Mouse (Mus musculus) cerebellum, postnatal 4 days (tissue): ENCODE results near the gene Adgrf1.
"Not testable (repeated sequence)": the region's sequence is repeated elsewhere in the genome, so short reads cannot be mapped to it uniquely, and the experiment has no call there.

Experiments
- DNase-seq, 2 experiments: peaks; one replicate each; pipeline ENCODE4 v3.0.0; 2022; ENCODE audit warnings: low spot score in 2 of 2, mixed read lengths in 1 of 2

Gene Adgrf1

DNA sequence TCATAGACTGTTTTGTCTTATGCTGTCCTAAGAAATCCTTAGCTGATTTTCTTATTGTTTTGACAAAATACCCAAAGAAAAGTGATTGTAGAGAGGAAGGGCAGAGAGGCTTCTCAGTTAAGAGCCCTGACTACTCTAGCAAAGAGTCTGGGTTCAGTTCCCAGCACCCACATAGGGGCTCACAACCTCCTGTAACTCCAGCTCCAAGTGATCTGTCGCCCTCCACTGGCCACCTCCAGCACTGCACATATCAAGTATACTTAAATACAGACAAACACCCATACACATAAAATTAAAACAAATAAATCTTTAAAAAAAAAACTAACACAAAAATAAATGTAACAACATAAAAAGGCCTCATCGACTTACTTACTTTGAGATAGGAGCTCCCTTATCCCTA lies 3.5 kb upstream of the Adgrf1 start:
- no peak for DNase-seq

DNA sequence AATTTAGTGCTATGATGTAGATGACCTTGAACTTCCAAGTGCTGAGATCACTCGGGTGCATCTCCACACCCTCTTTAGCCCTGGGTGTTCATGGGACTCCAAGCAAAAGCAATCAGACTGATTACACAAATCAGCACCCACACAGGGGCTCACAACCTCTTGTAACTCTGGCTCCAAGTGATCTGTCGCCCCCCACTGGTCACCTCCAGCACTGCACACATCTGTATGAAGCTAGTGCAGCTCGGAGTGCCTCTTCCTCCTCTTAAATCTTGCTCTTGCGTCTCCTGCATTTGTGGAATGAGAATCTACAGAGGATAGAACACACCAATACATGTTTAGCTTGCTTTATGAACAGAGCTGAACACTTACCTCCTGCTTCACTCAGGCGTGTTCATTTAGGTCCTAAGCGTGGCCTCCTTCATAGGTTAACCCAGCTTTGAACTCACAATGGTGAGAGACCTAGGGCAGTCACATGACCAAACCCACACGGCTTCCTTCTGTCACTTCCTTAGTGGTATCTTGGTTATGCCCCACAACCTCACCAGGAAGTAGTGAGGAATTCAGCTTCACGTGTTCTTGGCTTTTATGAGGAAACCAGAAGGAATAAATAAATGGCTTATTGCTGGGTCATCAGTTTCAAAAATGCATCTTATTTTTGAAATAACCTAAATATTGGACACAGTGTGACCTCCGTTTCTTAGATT lies 2.9 kb upstream of the Adgrf1 start:
- DNase-seq: no peak

DNA sequence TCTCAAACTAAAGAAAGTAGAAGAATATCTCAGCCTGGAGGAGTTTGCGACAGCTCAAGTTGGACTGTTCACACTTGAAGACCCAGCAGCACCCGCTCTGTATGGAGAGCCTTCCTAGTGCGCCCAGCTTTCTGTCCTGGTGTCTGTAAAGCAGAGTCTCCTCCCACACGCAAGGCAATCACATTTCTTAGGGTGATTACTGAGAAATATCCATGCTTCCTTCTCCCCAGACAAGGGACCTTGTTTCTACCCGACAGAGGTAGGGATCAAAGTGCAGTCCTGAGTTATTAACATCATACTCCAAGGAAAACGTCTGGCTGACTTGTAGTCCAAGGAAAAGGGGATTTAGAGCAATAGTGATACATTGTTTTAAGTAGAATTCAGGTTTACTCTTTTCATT lies 6.1 kb downstream of the Adgrf1 start:
- DNase-seq: no peak

DNA sequence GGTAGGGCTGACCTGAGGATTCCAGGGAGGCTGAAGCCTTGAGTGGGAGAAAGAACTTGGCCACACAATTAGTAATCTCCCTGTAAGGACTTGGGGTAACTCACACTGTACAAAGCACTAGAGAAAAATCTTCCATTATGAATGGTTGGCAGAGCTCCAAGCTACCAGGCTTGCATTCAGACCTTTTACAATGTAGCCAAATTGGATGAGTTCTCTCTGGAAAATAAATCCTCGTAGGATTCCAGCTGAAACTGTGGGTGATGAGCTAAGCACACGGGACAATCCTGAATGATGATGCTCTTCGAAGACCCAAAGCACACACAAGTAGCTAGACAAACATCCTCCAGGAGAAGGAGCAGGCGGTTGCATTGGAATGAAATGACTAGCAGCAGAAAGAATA lies 7.1 kb downstream of the Adgrf1 start:
- DNase-seq: no peak

DNA sequence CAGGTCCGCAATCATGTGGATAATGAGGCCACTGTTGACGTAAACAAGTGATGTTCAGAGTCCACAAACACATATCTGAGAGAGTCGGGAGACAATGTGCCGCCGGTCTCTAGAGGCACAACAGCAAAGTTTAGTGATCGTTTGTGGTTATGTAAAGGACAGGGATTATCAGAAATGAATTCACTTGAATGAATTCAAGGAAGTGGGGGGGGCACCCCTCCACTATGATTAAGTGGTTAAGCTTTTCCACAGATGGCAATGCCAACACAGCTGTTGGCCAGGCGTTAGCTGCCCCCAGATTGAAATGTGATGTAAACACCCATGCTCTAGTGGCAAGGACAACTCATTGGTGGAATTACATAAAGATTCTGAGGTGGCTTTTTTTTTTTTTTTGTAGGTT lies 9.5 kb downstream of the Adgrf1 start:
- no peak for DNase-seq

DNA sequence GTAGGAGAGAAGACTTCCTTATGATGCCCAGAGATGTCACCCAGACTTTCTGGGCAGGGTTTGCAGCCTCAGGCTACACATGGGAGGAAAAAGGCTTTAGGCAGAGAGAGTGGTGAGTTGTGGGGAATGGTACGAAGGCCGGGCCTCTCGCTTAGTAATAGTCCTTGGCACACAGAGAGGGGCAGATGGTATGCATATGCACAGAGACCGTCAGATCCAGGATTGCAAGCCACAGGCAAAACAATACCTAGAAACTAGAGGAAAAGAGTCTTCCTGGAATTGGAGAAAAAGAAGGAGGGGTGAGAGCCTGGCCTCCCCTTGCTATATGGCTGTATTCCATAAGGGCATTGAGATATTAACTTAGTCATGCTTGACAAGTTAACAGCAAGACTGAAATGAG lies 12.2 kb downstream of the Adgrf1 start:
- DNase-seq: no peak

DNA sequence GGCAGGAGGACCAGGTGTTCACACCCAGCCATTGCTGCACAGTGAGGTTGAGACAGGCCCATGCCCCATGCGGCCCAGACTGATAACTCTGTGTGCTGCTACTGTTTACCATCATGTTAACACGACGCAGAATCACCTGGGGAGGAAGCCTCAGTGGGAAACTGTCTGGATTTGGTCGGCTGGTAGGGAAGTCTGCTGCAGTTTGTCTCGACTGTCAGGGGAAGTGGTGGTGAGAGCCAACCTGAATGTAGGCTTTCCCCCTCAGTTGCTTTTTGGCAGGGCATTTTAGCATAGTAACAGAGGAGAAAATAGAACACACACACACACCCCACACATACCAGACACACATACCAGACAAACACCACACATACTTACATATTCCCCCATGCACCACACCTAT lies 12.7 kb downstream of the Adgrf1 start:
- DNase-seq: no peak

DNA sequence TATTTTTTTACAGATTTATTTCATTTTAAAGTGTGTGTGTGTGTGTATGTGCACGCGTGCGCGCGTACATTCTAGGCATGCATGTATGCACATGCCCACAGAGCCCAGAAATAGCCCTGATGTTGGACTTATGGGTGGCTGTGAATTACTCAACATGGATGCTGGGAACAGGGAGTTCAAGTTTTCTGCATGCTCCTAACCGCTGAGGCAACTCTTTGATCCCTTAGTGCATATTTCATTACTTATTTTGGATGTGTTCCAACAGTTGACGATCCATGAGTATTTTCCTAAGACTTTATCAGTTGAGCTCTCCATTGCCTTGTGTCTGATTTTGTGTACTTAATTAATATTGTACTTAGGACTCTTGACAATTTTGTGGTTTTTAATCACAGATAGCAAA lies 29.4 kb downstream of the Adgrf1 start:
- DNase-seq: no peak

DNA sequence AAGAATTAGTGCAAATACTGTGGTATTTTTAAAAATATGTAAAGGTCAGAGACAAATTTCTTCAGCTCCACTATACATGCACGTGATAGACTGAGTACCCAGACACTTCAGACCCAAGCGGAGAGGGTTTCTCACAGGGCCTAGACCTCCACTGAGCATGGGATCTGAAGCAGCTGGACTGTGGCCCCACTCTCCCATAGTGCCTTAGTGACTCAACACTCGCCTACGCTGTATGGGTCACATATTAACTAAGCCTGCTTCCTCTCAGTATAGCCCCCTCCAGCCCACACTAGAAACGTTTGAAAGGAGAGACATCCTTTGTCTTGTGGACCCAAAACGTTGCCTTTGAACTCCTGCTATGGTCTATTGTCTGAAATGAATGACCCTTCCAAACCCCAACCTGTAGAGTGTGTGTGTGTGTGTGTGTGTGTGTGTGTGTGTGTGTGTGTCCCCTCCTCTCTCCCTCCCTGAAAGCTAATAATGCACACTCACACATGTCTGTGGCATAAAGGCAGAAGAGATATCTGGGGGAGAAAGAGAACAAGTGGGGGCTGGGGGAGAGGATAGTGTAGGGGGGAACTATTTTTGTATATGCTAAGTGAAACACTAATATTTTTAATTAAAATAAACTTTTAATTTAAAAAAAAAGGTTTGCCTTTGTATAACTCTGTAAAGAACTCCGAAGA lies 56.0 kb downstream of the Adgrf1 start:
- no peak for DNase-seq

DNA sequence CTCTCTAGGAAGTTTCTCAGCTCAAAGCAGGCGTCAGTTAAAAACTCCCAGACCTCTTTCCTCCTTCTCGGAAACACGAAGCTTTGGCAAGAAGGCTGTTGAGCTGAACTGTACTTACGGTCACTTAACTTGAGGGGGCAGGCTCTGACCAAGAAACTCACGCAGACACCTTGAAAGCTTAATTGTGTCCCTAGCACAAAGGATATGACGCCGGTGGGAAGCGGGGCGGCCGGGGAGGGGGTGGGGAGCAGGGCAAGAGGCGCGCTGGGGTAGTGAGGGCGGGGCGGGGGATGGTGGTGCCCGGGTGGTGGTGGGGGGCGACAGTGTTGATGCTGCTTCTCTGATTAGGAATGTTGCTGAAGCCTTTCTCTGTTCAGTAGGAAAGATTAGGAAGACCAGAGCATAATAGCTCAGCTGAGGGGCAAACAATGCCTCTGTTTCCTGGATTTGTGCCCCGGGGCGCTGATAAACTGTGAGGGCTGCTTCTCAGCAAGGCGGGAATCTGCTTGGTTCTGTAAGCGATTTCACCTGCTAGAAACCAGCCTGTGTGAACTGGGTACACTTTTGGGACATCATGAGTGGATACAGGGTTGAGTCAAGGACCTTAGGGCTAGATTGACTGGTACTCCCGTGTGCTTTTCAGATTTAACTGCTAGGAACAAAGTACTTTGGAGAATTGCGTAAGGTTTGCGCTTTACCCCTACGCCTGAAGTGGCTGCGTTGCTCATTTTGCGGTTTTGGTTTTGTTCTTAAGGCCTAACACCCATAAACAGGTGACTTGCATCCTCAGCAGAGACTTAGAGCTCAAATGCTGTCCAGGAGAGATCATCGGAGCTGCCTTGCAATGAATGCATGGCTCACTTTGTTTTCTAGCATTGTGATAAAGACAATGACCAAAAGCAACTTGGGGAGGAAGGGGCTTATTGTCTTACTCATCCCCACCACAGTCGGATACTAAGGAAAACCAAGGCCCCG lies 56.9 kb downstream of the Adgrf1 start:
- peak in 1 of 2 experiments; percentile 44 for DNase-seq

DNA sequence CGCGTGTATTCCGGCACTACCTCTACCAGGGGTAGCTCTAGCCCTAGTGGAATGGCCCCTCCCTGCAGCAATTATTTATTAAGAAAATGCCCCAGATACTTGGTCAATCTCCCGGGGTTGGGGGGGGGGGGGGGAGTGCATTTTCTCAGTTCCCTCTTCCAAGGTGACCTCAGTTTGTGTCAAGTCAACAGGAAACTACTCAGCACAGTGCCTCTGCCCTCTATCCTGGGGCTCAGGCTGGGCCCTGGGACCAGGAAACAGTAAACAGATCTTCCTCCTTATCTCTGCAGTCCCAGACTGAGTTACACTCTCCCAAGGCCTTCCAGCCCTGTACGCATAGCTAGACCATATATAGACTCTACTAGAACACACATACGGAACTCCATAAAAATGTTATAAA lies 57.7 kb downstream of the Adgrf1 start:
- no peak for DNase-seq

DNA sequence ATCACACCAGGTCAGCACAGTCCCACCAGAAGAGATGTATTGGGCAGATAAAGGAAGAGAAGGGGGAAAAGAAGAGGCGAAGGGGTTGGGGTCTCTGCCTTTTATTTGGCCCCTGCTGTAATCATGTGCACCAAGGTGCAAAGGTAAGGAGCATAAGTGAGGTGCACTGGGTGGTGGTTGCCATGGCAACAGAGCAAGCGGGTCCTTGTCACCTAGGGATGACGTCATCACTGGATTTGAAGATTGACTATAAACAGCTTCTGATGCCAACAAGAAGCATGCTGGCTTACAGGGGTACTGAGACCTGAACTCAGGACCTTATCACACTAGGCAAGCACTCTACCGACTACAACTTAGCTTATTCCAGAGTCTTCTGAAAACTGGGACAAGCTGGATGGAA lies 59.1 kb downstream of the Adgrf1 start:
- DNase-seq: no peak

DNA sequence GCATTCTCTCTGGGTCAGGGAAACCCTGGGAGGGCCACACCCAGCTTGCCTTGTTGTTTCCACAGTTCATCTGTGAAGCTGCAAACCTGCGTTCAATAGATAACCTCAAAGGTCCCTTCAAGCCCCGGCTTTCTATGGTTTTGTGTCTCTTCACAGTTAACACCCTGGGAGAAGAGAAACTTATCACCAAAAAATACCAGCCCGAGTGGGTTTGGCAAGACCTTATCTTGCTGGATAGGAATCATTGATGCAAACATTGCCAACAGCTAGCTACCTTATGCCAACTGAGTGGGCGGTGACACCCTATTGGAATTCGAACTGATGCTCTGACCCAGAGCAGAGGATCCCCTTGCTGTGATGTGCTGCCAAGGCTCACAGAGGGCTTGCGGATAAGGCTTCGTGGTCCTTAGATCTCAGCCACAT lies 59.6 kb downstream of the Adgrf1 start:
- no peak for DNase-seq

DNA sequence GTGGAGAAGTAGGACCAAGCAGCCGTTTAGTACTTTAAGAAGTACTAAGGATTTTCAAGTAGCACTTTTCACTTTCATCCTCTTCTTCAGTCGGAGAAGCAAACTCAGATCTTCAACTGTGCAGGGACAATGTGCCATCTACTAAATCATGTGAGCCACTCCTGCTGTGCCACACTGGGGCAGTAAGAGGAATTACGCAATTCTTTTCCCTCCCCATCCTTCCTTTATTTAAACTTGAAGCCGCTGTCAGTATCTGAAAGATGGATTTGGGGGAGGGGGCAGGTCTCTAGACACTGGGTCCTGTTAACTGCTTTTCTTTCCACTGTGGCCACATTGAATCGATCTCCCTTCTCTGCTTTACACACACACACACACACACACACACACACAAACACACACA lies 62.6 kb downstream of the Adgrf1 start:
- DNase-seq: no peak

DNA sequence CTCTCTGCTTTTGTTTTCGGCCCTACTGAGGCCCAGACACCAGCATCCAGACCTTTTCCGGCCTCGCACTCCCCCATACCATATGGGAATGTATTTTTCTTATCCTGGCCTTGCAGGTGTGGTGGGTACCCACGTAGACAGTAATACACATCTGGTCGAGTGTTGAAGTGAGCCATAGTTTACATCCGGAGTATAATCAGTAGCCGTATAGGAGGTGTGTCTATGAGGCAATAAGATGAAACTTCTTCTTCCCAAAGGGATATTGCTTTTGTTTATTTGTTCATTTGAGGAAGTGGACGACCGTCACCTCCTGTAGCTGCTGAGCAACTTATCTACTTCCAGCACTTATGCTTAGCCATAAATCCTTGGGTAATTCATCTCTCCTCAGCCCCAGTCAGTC lies 63.9 kb downstream of the Adgrf1 start:
- no peak for DNase-seq

DNA sequence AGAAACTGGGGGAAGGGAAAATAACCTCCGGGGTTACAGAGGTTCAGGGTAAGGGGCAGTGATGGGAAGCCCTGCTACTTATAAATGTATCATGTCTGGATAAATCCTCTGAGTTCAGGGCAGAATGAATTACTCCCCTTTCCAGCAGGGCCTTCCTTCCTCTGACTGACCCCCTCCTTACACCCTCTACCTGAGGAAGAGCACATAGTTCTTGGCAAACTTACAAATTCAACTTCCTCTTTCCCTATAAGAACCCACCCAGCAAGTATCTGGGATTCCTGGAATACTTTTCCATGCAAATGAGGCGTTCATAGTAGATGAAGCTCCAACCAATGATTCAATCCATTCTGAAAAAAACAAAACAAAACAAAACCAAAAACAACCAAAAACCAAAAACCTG lies 67.5 kb downstream of the Adgrf1 start:
- no peak for DNase-seq

DNA sequence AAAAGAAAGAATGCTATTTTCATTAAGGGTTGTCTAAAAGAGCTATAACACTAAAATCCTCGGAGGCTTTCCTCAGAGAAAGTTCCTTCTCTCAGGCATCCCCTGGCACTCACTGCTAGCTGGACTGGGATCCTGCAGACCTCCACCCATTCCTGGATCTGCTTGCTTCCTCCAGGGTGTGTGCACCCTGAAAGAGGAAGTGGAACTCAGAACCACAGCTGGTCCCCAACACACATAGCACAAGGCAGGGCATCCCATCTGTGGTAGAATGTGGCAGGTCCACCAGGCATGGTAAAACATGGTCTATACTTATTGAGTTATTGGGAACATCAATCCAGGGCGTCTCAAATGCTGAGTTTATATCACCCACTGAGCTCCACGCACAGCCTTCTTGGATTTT lies 68.2 kb downstream of the Adgrf1 start:
- no peak for DNase-seq

DNA sequence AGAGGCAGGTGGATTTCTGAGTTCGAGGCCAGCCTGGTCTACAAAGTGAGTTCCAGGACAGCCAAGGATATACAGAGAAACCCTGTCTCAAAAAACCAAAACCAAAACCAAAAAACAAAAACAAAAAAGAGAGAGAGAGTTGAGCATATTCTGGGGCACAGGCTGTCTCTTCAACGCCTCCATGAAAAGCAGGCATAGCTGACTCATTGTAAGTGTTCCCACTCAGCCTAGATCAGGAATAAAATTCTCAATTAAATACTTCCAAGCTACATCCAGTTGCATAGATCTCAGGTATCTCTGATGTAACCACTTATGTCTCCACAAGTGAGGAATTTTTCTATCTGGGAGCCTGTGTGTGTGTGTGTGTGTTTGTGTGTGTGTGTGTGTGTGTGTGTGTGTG lies 76.4 kb downstream of the Adgrf1 start:
- DNase-seq: not testable (repeated sequence)

DNA sequence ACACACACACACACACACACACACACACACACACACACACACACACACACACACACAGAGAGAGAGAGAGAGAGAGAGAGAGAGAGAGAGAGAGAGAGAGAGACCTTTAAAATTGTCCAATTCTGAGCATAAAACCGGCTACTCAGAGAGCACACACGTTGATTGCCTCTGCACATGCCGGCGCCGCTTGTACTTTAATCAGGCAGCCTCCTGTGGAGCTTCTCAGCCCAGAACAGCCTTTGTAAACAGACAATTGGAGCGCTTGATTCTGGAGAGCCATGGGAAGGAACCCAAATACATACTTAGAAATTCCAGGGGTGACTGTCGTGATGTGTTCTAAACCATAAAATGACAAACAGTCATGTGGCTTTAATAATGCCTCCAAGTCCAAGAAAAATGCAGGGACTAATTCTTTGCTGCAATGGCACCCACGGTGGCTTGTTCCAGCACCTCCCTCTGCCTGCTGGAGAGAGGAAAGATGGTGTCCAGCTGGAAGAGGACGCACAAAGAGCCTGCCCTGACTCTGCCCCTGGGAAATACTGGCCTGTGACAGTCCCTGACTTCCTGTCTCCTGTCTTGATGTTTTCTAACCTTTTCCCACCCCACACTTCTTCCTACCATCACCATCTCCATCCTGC lies 87.9 kb downstream of the Adgrf1 start:
- no peak for DNase-seq

DNA sequence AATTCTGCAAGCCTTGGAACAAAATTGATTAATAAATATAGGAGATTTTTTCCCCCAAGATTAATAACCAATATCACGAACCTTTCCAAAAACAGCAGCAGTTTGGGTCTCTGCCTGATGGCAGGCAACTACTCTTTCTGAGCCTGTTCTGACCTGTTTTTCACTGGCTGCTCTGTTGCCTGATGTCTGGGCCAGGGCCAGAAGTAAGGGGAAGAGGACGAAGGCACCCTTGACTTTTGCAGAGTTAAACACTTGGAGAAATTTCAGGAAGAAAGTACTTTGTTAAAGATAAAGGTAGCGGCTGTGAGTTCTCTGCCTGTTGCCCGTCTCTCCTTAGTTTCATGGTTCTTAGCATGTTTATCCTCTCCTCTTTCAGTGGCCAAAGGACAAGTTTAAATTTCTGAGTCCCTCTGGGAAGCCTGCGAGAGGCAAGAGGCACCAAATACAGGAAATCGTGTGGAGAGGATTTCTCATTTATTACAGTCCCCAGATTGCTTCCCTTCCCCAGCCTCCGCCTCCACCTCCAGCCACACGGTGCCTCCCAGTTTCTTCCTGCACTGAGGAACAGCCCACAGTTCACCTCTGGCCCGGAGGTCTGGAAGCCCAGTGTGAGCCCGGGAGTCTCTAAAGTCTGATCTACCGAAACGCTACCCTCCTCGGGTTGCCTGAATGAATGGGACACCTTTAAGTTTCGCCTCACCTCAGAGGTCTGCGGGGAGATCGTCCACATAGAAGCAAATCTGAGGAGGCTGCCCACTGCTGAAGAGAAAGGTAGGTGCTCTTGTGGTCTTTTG lies 89.9 kb downstream of the Adgrf1 start, which contains the start of gene Adgrf5:
Gene Adgrf5, plus strand, starts transcription at position 626 of the 794 bp plus-strand sequence.
- no peak for DNase-seq

DNA sequence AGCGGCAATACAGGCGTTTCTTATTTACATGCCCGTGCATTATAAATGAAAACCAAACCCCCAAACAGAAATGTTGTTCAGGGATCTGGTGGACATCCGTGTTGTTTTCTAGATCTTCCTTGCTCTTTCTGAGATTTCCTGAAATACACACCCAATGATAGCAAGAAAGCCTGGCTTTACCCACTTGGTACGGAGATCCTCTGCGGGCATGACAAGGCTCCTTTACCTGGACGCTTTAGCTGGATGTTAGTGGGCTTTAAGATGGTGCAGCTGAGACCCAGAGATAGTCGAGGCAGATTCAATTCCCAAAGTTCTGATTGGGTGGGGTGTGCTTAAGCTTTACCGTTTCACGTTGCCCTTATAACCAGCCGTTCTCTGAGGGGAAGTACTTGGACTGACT lies 90.9 kb downstream of the Adgrf1 start:
- DNase-seq: no peak
